Mouse (Mus musculus) heart, postnatal 0 days (tissue): Measurements from ENCODE around the gene Ccdc144b.

Experiments
- CTCF ChIP-seq: IDR thresholded peaks from 2 replicates; pipeline ENCODE4 v1.5.1; 2016; ENCODE audit warnings: antibody characterized with exemption, control low read depth, low read depth
- EP300 ChIP-seq: IDR thresholded peaks from 2 replicates; pipeline ENCODE4 v1.6.1; 2016; ENCODE audit warnings: antibody characterized with exemption, low read depth

- TF ChIP-seq CTCF, result no peak
- no peak for TF ChIP-seq EP300
Observed at GRCm38 (mm10) chr3:36049106-36049505, 4.2 kb downstream of the Ccdc144b start.
